Mouse (Mus musculus): Measurements from ENCODE around the gene 4931422A03Rik.

The 4931422A03Rik gene

GRCm38 (mm10) chr2:103937670-103938069, 90.5 kb downstream of the 4931422A03Rik start:
- DNase-seq (ENCODE audit: low spot score in 2 of 2) = no peak

GRCm38 (mm10) chr2:103936666-103937065, 91.5 kb downstream of the 4931422A03Rik start:
- DNase-seq (ENCODE audit: low spot score in 2 of 2) = no peak

DNA sequence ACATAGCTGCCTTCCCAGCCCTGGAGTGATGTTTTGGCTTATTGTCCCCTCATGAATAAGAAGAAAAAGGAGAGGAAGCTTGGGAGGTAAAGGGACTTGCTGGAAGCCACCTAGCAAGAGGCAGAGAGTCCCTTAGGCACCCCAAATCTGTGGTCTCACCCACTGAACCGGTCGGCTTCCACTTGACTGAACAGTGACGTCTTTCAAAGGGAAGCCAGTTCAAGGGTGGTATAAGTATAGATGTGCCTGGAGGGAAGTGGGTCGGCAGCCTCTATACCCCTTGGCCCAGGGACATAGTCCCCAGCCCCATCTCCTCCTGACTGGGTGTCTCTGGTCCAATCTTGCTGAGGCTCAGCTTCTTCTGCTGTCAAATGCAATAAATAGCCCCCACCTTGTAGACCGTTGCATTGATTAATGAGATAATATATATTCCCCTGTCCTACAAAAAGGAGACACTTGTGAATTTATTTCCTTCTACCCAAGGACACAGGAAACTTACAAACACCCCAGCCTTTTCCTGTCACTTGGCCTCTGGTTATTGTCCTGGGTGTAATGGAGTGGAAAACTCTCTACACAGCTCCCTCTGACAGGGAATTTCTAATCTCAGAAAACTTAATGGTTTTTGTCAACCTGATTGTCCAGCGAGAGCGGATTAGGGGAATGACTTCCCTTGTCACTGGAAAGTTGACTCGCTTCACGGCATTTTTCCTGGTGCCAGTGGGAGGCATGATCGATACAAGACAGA, 92.3 kb downstream of the 4931422A03Rik start:
- no peak for DNase-seq (ENCODE audit: low spot score in 2 of 2)

GRCm38 (mm10) chr2:103934670-103935069, 93.5 kb downstream of the 4931422A03Rik start:
- no peak for DNase-seq (ENCODE audit: low spot score in 2 of 2)

GRCm38 (mm10) chr2:103934270-103934669, 93.9 kb downstream of the 4931422A03Rik start:
- DNase-seq (ENCODE audit: low spot score in 2 of 2) = no peak

- DNase-seq (ENCODE audit: low spot score in 2 of 2) = no peak
Observed at GRCm38 (mm10) chr2:103932480-103932879, 95.7 kb downstream of the 4931422A03Rik start.

- no peak for DNase-seq (ENCODE audit: low spot score in 2 of 2)
Observed at GRCm38 (mm10) chr2:103932025-103932424, 96.1 kb downstream of the 4931422A03Rik start.

GRCm38 (mm10) chr2:103931511-103931911, 96.7 kb downstream of the 4931422A03Rik start:
- DNase-seq (ENCODE audit: low spot score in 2 of 2) = no peak

DNA sequence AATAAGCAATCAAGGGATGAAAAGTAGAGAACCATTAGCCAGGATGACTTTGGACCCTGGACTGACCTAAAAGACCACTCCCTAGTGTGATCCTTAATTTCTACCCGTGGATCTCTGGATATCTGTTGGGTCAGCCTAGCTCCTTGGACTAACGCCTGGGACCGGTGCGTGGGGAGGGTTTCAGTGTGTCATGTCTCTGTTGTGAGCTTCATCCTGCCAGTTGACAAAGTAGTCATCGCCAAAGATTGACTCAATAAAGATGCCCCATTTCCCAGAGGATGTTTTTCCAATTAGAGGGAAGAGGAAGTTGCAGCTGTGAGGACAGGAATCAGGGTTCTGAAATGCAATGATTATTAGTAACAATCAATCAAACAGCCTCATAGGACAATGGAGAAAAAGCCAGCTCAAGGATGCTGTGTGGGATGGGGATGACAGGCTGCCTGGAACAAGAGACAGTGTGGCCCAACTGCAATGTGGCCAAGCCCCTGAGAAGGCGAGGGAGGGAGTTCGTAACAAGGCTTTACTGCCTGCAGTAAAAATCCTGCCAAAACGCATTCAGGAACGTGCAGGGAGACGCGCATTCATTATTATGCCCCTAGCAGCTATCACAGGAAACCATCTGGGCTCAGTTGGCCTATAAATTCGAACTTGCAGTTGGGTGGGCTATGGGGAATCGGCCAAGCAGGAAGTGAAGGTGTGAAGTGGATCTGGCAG, 97.7 kb downstream of the 4931422A03Rik start:
- DNase-seq (ENCODE audit: low spot score in 2 of 2) = no peak

DNA sequence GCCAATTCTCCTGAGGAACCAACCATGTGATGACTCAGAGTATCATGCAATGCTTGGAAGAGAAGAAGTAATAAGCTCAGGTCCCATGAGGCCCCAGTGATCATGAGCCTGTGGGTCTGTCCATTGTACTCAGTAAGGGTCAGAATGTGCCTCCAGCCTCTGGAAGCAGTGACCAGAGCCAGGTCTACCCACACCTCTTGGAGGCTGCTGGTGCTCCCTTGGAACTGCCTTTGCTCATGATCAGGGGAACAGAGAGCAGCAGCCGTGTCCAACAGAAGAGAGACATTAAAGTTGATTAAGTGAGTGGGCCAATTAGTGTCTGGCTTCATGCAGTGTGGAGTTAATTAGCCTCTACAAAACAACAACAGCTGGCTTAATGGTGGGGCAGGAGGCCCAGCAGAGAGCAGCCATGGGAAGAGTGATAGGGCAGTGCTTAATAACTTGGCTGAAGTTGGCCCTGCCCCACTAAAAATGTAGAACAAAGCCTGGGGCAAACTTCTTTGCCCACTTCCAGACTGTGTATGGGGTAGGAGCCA, 100.5 kb downstream of the 4931422A03Rik start:
- no peak for DNase-seq (ENCODE audit: low spot score in 2 of 2)

DNA sequence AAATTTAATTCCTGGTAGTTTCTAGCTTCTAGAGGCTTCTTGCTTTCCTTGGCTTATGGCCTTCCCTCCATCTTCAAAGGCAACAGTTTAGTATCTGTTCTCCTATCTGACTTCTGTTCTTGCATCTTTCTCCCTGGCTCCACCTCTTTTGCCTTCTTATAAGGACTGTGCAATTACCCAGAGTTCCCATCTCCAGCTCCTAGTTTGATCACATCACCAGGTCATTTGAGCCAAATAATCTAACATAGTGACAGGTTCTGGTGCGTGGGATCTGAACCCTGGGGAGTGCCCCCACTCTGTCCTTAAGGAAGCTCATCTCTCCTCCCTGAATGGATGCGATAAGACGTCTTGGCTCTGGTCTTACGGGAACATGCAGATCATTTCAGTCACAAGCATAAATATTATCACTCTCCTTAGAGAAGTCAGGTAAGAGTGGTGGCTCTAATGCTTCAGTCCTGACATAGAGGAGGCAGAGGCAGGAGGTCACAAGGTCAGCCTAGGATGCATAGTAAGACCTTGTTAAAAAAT, 101.5 kb downstream of the 4931422A03Rik start:
- no peak for DNase-seq (ENCODE audit: low spot score in 2 of 2)

- no peak for DNase-seq (ENCODE audit: low spot score in 2 of 2)
Observed at GRCm38 (mm10) chr2:103919488-103919887, 108.7 kb downstream of the 4931422A03Rik start.

DNA sequence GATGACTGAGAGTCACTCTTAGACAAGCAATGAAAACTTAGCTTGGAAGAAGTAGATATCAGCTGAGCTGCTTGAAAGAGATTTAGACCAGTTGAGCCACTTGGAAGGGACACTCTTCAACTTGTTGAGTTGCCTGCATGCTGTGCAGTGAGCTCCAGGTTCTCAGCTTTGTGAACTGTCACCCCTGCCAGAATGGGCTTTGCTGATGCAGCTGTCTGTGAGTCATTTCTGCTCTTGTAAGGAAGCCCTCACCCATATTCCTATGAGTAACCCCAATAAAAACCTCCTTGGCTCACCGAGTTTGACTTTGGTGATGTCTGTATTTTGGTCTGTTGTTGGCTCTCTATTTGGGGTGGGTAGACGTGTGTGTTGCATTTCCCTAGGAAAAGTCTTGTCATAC, 109.8 kb downstream of the 4931422A03Rik start:
- no peak for DNase-seq (ENCODE audit: low spot score in 2 of 2)

DNA sequence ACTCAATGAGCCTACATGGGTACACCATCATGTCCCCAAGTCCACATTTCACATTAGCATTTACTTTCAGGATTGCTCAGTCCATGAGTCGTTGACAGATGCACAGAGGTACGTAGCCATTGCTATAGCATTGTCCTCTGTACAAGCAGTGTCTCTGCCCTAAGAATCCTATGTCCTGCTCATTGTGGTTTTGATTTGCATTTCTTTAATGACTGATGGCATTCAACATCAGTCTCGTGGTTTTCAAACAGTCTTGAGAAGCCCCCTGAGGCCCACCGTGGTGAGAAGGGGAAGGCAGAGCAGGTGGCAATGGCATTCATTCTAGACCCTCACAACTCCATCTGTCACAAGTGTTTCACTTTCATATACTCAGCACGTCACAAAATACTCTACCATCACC, 110.8 kb downstream of the 4931422A03Rik start:
- DNase-seq (ENCODE audit: low spot score in 2 of 2) = no peak
